Mouse (Mus musculus): ENCODE results near the gene Ctsk.

GRCm38 (mm10) chr3:95499024-95499423, at the start of gene Ctsk:
- TF ChIP-seq POLR2A (IDR thresholded peaks at IDR 0.05; ENCODE audit: low read depth, low read length) (no peak), CTCF (IDR thresholded peaks at IDR 0.05; ENCODE audit: extremely low read depth, insufficient read length, insufficient replicate concordance, low read depth, low read length) (no peak)
